Mouse (Mus musculus): Measurements from ENCODE around the gene Catip. TPM values are rescaled to one million over a fixed set of nuclear protein-coding genes. Genes with fewer than 3 reads are reported as not detected.
"Not testable (repeated sequence)": the region's sequence is repeated elsewhere in the genome, so short reads cannot be mapped to it uniquely, and the experiment has no call there.

Gene Catip
- polyA plus RNA-seq, 1 experiment from 2014 or later, result 0.63 TPM

DNA sequence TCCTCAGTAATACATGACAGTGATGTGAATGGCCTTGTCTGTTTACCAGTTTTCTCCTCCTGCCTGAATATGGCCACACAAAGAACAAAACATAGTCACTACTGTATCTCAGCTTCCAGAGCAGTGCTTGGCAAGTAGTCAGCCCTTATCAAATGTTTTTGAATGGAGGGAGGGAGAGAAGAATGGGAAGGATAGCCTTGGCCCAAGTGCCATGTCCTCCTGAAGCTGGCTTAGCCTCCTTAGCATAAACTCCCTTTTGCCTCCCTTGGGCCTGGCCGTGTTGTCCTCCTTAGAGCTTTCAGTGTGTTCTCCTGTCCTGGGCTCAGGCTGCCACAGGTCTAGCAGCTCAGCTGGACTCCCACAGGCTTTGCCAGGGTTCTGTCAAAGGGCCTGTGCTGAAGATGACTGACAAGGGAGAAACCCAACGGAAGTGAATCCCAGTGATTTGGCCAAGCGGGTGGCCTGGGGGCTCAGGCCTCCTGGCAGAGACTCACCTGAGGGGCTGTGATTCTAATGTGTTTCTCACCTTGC is 24.6 kb upstream of the Catip start:
- WGBS, result 79% methylated on average over 3 of the region's 3 CpGs
- Histone ChIP-seq H3K9ac (no peak overlapping the region), H3K27ac (ENCODE audit: low read depth) (no peak overlapping the region), H3K4me2 (no peak overlapping the region), H3K36me3 (ENCODE audit: insufficient read depth) (no peaks in the 10 kb centered on the region), H3K9me3 (ENCODE audit: low read depth, low read length) (no peaks in the 10 kb centered on the region), H3K4me3 (ENCODE audit: low read depth, low read length) (no peak overlapping the region), H3K4me1 (ENCODE audit: insufficient read depth) (peaks cover 12% of the 10 kb centered on the region), H3K27me3 (ENCODE audit: insufficient read depth, low read length) (no peaks in the 10 kb centered on the region)
- no peak for TF ChIP-seq CTCF (IDR thresholded peaks at IDR 0.05; ENCODE audit: low read depth)
- no peak for ATAC-seq (ENCODE audit: insufficient read depth)
- DNase-seq, result no peak

DNA sequence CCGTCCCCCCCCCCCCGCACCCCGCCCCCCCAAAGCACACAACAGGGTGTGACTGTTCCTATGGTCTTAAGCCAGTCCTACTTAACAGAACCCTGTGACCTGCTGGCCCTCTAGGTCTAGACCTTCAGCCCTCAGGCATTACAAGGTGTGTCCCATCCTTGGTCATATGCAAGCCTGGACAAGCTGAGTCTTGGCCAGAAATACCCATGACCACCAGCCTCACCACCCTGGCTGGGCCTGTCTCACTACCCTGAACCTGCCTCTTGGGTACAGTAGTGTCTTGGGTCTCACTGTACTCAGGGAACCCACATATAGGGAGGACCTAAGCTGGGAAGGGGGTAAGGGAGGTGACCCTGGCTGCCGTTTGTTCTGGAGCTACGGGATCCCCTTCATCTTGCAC is 23.9 kb upstream of the Catip start:
- H3K4me1 ChIP-seq (ENCODE audit: insufficient read depth), result peaks cover 10% of the 10 kb centered on the region
- H3K9ac ChIP-seq, result no peak overlapping the region
- H3K27ac ChIP-seq (ENCODE audit: low read depth), result no peak overlapping the region
- H3K36me3 ChIP-seq (ENCODE audit: insufficient read depth), result no peaks in the 10 kb centered on the region
- no peaks in the 10 kb centered on the region for H3K27me3 ChIP-seq (ENCODE audit: insufficient read depth, low read length)
- no peak for ATAC-seq (ENCODE audit: insufficient read depth)
- H3K4me3 ChIP-seq (ENCODE audit: low read depth, low read length), result no peak overlapping the region
- no peak for TF ChIP-seq CTCF (IDR thresholded peaks at IDR 0.05; ENCODE audit: low read depth)
- WGBS, result 80% methylated on average over 5 of the region's 5 CpGs
- no peak for DNase-seq
- no peak overlapping the region for H3K4me2 ChIP-seq
- H3K9me3 ChIP-seq (ENCODE audit: low read depth, low read length), result no peaks in the 10 kb centered on the region

DNA sequence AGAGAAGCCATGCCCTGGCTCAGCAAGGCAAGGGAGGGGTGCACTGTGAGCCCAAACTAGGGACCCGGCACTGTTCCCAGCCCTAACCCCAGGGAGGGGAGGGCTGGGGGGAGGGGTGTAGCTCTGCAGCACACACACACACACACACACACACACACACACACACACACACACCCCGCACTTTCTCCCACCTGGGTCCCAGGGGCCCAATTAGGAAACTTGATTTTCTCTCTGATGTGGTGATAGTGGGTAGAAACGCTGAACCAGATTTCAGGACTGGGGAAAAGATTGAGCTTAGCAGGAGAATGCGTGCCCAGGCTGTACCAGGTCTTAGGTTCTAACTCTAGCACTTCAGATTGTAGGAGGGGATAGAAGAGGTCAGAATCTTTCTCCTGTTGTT is 23.3 kb upstream of the Catip start:
- 72% methylated on average over 4 of the region's 4 CpGs for WGBS
- ATAC-seq (ENCODE audit: insufficient read depth), result no peak
- H3K4me3 ChIP-seq (ENCODE audit: low read depth, low read length), result no peak overlapping the region
- TF ChIP-seq CTCF (IDR thresholded peaks at IDR 0.05; ENCODE audit: low read depth), result no peak
- DNase-seq, result no peak
- no peaks in the 10 kb centered on the region for H3K27me3 ChIP-seq (ENCODE audit: insufficient read depth, low read length)
- no peak overlapping the region for H3K4me2 ChIP-seq
- no peak overlapping the region for H3K27ac ChIP-seq (ENCODE audit: low read depth)
- H3K9me3 ChIP-seq (ENCODE audit: low read depth, low read length), result no peaks in the 10 kb centered on the region
- peaks cover 4% of the 10 kb centered on the region for H3K4me1 ChIP-seq (ENCODE audit: insufficient read depth)
- no peaks in the 10 kb centered on the region for H3K36me3 ChIP-seq (ENCODE audit: insufficient read depth)
- no peak overlapping the region for H3K9ac ChIP-seq

DNA sequence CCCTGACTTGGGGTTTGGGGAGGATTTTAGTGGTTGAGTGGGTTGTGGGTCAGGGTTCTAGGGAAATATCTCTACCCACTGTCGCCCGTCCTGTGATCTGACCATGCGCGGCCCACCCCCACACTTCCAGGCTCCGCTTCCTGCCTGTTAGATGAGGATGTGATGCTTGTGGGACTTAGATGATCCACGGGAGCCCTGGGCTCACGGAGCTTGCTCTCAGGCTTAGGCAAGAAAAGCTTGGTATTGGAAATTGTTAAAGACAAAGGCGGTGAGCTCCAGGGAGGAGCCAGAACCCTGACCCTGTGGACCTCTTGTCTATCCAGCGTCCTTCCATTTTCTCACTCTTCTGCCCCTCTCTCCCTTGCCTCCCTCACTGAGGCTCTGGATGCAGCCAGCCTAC is 22.0 kb upstream of the Catip start:
- Histone ChIP-seq H3K9me3 (ENCODE audit: low read depth, low read length) (no peaks in the 10 kb centered on the region), H3K4me1 (ENCODE audit: insufficient read depth) (no peaks in the 10 kb centered on the region), H3K36me3 (ENCODE audit: insufficient read depth) (no peaks in the 10 kb centered on the region), H3K27ac (ENCODE audit: low read depth) (no peak overlapping the region), H3K9ac (no peak overlapping the region), H3K27me3 (ENCODE audit: insufficient read depth, low read length) (no peaks in the 10 kb centered on the region), H3K4me2 (no peak overlapping the region), H3K4me3 (ENCODE audit: low read depth, low read length) (no peak overlapping the region)
- ATAC-seq (ENCODE audit: insufficient read depth) (no peak), DNase-seq (no peak)
- no peak for TF ChIP-seq CTCF (IDR thresholded peaks at IDR 0.05; ENCODE audit: low read depth)
- WGBS, result 91% methylated on average over 9 of the region's 9 CpGs

GRCm38 (mm10) chr1:74340361-74340764 is 21.5 kb upstream of the Catip start:
- no peak overlapping the region for H3K4me2 ChIP-seq
- no peaks in the 10 kb centered on the region for H3K36me3 ChIP-seq (ENCODE audit: insufficient read depth)
- no peak overlapping the region for H3K27ac ChIP-seq (ENCODE audit: low read depth)
- no peaks in the 10 kb centered on the region for H3K9me3 ChIP-seq (ENCODE audit: low read depth, low read length)
- no peak overlapping the region for H3K4me3 ChIP-seq (ENCODE audit: low read depth, low read length)
- WGBS, result 91% methylated on average over 6 of the region's 6 CpGs
- TF ChIP-seq CTCF (IDR thresholded peaks at IDR 0.05; ENCODE audit: low read depth), result no peak
- DNase-seq, result no peak
- H3K27me3 ChIP-seq (ENCODE audit: insufficient read depth, low read length), result no peaks in the 10 kb centered on the region
- no peaks in the 10 kb centered on the region for H3K4me1 ChIP-seq (ENCODE audit: insufficient read depth)
- ATAC-seq (ENCODE audit: insufficient read depth), result no peak
- no peak overlapping the region for H3K9ac ChIP-seq

GRCm38 (mm10) chr1:74340992-74341391 is 20.9 kb upstream of the Catip start:
- ATAC-seq (ENCODE audit: insufficient read depth); H3K4me1 ChIP-seq (ENCODE audit: insufficient read depth); DNase-seq; H3K4me3 ChIP-seq (ENCODE audit: low read depth, low read length); H3K4me2 ChIP-seq; H3K27me3 ChIP-seq (ENCODE audit: insufficient read depth, low read length); H3K36me3 ChIP-seq (ENCODE audit: insufficient read depth); H3K9me3 ChIP-seq (ENCODE audit: low read depth, low read length); H3K27ac ChIP-seq (ENCODE audit: low read depth); H3K9ac ChIP-seq: not testable (repeated sequence)
- 91% methylated on average over 4 of the region's 4 CpGs for WGBS

- Histone ChIP-seq H3K36me3 (ENCODE audit: insufficient read depth) (no peaks in the 10 kb centered on the region), H3K9ac (no peak overlapping the region), H3K27me3 (ENCODE audit: insufficient read depth, low read length) (no peaks in the 10 kb centered on the region), H3K9me3 (ENCODE audit: low read depth, low read length) (no peaks in the 10 kb centered on the region), H3K4me3 (ENCODE audit: low read depth, low read length) (no peak overlapping the region), H3K4me2 (no peak overlapping the region), H3K4me1 (ENCODE audit: insufficient read depth) (no peaks in the 10 kb centered on the region), H3K27ac (ENCODE audit: low read depth) (no peak overlapping the region)
- ATAC-seq (ENCODE audit: insufficient read depth), result no peak
- TF ChIP-seq CTCF (IDR thresholded peaks at IDR 0.05; ENCODE audit: low read depth), result no peak
- no peak for DNase-seq
- 74% methylated on average over 7 of the region's 7 CpGs for WGBS
Observed at GRCm38 (mm10) chr1:74341898-74342297, 20.0 kb upstream of the Catip start.

DNA sequence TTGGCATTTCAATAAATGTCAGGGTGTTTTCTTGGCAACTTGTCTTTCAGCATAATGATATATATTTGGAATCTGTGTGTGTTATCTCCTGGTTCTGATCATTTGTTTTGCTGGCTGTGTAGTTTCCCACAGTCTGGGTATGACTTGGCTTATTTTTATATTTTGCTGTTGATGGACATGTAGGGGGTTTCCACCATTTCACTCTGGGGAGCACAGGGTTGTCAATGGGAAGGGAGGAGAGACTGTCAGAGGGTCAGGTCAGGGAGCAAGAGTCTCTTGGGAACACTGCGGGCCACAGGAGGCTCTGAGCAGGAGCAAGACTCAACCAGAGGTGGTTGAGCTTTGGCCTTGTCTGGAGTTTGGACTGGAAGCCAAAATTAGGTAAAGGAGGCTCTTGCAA is 19.6 kb upstream of the Catip start:
- TF ChIP-seq CTCF (IDR thresholded peaks at IDR 0.05; ENCODE audit: low read depth), result no peak
- Histone ChIP-seq H3K9me3 (ENCODE audit: low read depth, low read length) (no peaks in the 10 kb centered on the region), H3K27ac (ENCODE audit: low read depth) (no peak overlapping the region), H3K4me2 (no peak overlapping the region), H3K4me3 (ENCODE audit: low read depth, low read length) (no peak overlapping the region), H3K4me1 (ENCODE audit: insufficient read depth) (no peaks in the 10 kb centered on the region), H3K27me3 (ENCODE audit: insufficient read depth, low read length) (no peaks in the 10 kb centered on the region), H3K36me3 (ENCODE audit: insufficient read depth) (0 out of 2 replicates have a peak, but pooled peaks cover under 1% of the 10 kb centered on the region), H3K9ac (no peak overlapping the region)
- no peak for ATAC-seq (ENCODE audit: insufficient read depth)
- no peak for DNase-seq
- WGBS, result 83% methylated on average over 1 of the region's 1 CpGs
